Mouse (Mus musculus) left cerebral cortex, adult 8-10 months (tissue): ENCODE results near the gene Lrtm1. TPM values are rescaled to one million over a fixed set of nuclear protein-coding genes. Genes with fewer than 3 reads are reported as not detected.

Experiments used
- DNase-seq, 2 experiments: peaks; one replicate each; pipeline ENCODE4 v3.0.0; 2022; ENCODE audit warnings: low spot score in 2 of 2
- total RNA-seq, 4 experiments: library from RNA; stranded (reverse); gene quantifications; 2 replicates each; pipeline ENCODE4 v1.2.4; 2022

Lrtm1 gene
- total RNA-seq, 4 experiments from 2014 or later: 0.07 to 0.14 TPM; not detected in 2

- DNase-seq: no peak
These were observed 13.9 kb downstream of the Lrtm1 start for GRCm38 (mm10) chr14:29031858-29032395.

GRCm38 (mm10) chr14:29038246-29038645 is 20.2 kb downstream of the Lrtm1 start:
- no peak for DNase-seq

- DNase-seq: no peak
These were observed 22.8 kb downstream of the Lrtm1 start for GRCm38 (mm10) chr14:29040606-29041364.

- no peak for DNase-seq
These were observed 23.5 kb downstream of the Lrtm1 start for GRCm38 (mm10) chr14:29041498-29041897.

GRCm38 (mm10) chr14:29042355-29042754 is 24.3 kb downstream of the Lrtm1 start:
- DNase-seq: no peak

GRCm38 (mm10) chr14:29051951-29052835 is 34.2 kb downstream of the Lrtm1 start:
- DNase-seq: no peak

- DNase-seq: no peak
These were observed 42.7 kb downstream of the Lrtm1 start for GRCm38 (mm10) chr14:29060679-29061078.

- DNase-seq: no peak
These were observed 43.5 kb downstream of the Lrtm1 start for GRCm38 (mm10) chr14:29061491-29061890.

- DNase-seq: no peak
These were observed 44.7 kb downstream of the Lrtm1 start for GRCm38 (mm10) chr14:29062676-29063075.

- no peak for DNase-seq
These were observed 55.7 kb downstream of the Lrtm1 start for GRCm38 (mm10) chr14:29073747-29074146.

GRCm38 (mm10) chr14:29077418-29077817 is 59.4 kb downstream of the Lrtm1 start:
- no peak for DNase-seq

- no peak for DNase-seq
These were observed 62.2 kb downstream of the Lrtm1 start for GRCm38 (mm10) chr14:29080228-29080627.

- DNase-seq: no peak
These were observed 62.6 kb downstream of the Lrtm1 start for GRCm38 (mm10) chr14:29080630-29081029.

GRCm38 (mm10) chr14:29082171-29082570 is 64.2 kb downstream of the Lrtm1 start:
- DNase-seq: no peak
